Mouse (Mus musculus): ENCODE measurements around the gene Stxbp6. TPM values are rescaled to one million over a fixed set of nuclear protein-coding genes. Genes with fewer than 3 reads are reported as not detected.

The Stxbp6 gene
- polyA plus RNA-seq, 1 experiment from 2014 or later: 7.1 TPM

DNA sequence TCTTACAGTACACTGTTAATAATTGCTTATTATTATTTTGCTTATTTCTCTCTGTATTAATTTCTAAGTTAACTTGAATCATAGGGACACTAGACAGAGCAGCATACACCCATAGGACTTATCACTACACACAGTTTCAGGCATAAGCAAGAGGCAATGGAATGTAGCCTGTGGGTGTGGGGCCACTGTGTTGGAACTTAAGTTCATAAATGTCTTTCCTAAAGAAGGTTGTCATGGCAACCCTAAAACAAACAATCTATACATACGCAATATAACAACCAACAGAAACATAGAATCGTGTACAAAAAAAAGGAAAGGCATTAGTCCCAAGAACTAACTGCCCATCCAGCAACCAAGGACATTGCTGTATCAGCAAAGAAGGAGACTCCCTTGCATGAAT lies 67.9 kb downstream of the Stxbp6 start:
- no peaks in the 10 kb centered on the region for H3K27me3 ChIP-seq (ENCODE audit: insufficient read depth, low read length)
- H3K27ac ChIP-seq (ENCODE audit: low read depth): no peak overlapping the region
- H3K4me3 ChIP-seq (ENCODE audit: low read depth, low read length): no peak overlapping the region
- H3K36me3 ChIP-seq (replicated peaks; ENCODE audit: insufficient read depth, low read length): no peaks in the 10 kb centered on the region
- DNase-seq (no peak), ATAC-seq (peak; percentile 49)
- H3K4me2 ChIP-seq (ENCODE audit: low read depth, low read length): no peak overlapping the region
- no peaks in the 10 kb centered on the region for H3K4me1 ChIP-seq (ENCODE audit: insufficient read depth)
- no peaks in the 10 kb centered on the region for H3K9me3 ChIP-seq (ENCODE audit: low read length)
- TF ChIP-seq CTCF (IDR thresholded peaks at IDR 0.05; ENCODE audit: low read depth) (no peak), EP300 (IDR thresholded peaks at IDR 0.05; ENCODE audit: low read depth) (no peak)
- H3K9ac ChIP-seq (replicated peaks): no peak overlapping the region
- WGBS (ENCODE audit: insufficient replicate concordance): 62% methylated on average over 2 of the region's 2 CpGs

GRCm38 (mm10) chr12:45006049-45006448 lies 68.5 kb downstream of the Stxbp6 start:
- Histone ChIP-seq H3K4me1 (ENCODE audit: insufficient read depth) (no peaks in the 10 kb centered on the region), H3K4me2 (ENCODE audit: low read depth, low read length) (no peak overlapping the region), H3K4me3 (ENCODE audit: low read depth, low read length) (no peak overlapping the region), H3K27ac (ENCODE audit: low read depth) (no peak overlapping the region), H3K9ac (replicated peaks) (no peak overlapping the region), H3K9me3 (ENCODE audit: low read length) (no peaks in the 10 kb centered on the region), H3K36me3 (replicated peaks; ENCODE audit: insufficient read depth, low read length) (no peaks in the 10 kb centered on the region), H3K27me3 (ENCODE audit: insufficient read depth, low read length) (no peaks in the 10 kb centered on the region)
- WGBS (ENCODE audit: insufficient replicate concordance): 74% methylated on average over 4 of the region's 4 CpGs
- TF ChIP-seq EP300 (IDR thresholded peaks at IDR 0.05; ENCODE audit: low read depth) (no peak), CTCF (IDR thresholded peaks at IDR 0.05; ENCODE audit: low read depth) (no peak)
- ATAC-seq (no peak), DNase-seq (no peak)

- Histone ChIP-seq H3K4me3 (ENCODE audit: low read depth, low read length) (no peak overlapping the region), H3K27ac (ENCODE audit: low read depth) (no peak overlapping the region), H3K36me3 (replicated peaks; ENCODE audit: insufficient read depth, low read length) (no peaks in the 10 kb centered on the region), H3K27me3 (ENCODE audit: insufficient read depth, low read length) (no peaks in the 10 kb centered on the region), H3K9ac (replicated peaks) (no peak overlapping the region), H3K9me3 (ENCODE audit: low read length) (no peaks in the 10 kb centered on the region), H3K4me1 (ENCODE audit: insufficient read depth) (peaks cover 4% of the 10 kb centered on the region; the same call in 1 of the 2 replicates), H3K4me2 (ENCODE audit: low read depth, low read length) (no peak overlapping the region)
- 66% methylated on average over 1 of the region's 1 CpGs for WGBS (ENCODE audit: insufficient replicate concordance)
- no peak for TF ChIP-seq EP300 (IDR thresholded peaks at IDR 0.05; ENCODE audit: low read depth)
- TF ChIP-seq CTCF (IDR thresholded peaks at IDR 0.05; ENCODE audit: low read depth): no peak
- ATAC-seq (no peak), DNase-seq (no peak)
Observed at GRCm38 (mm10) chr12:45001996-45002395, 72.5 kb downstream of the Stxbp6 start.

DNA sequence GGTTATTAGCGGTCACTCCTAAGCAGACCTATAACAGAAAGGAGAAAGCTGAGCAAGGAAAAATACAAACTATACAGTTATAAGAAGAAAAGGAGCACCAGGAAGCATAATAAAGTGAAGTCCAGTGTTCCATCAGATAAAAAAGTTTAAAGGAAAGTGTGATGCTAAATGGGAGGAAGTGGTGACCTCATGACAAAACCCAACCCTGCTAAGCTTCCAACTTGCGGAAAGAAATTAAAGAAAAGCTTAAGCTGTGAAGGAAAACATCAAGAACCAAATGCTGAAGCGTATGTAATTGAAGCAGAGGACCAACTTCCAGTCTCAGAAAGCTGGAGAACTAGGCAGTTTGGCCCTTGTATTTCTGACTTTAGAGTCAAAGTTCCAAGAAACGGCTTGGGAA lies 77.1 kb downstream of the Stxbp6 start:
- Histone ChIP-seq H3K9ac (replicated peaks) (no peak overlapping the region), H3K36me3 (replicated peaks; ENCODE audit: insufficient read depth, low read length) (no peaks in the 10 kb centered on the region), H3K4me3 (ENCODE audit: low read depth, low read length) (no peak overlapping the region), H3K27me3 (ENCODE audit: insufficient read depth, low read length) (no peaks in the 10 kb centered on the region), H3K27ac (ENCODE audit: low read depth) (peak overlapping the region; percentile 5; the same call in 1 of the 2 replicates), H3K4me2 (ENCODE audit: low read depth, low read length) (no peak overlapping the region), H3K9me3 (ENCODE audit: low read length) (no peaks in the 10 kb centered on the region), H3K4me1 (ENCODE audit: insufficient read depth) (peaks cover 4% of the 10 kb centered on the region; the same call in 1 of the 2 replicates)
- TF ChIP-seq CTCF (IDR thresholded peaks at IDR 0.05; ENCODE audit: low read depth) (no peak), EP300 (IDR thresholded peaks at IDR 0.05; ENCODE audit: low read depth) (no peak)
- ATAC-seq: no peak
- DNase-seq: no peak
- WGBS (ENCODE audit: insufficient replicate concordance): 55% methylated on average over 4 of the region's 4 CpGs

GRCm38 (mm10) chr12:44996897-44997296 lies 77.6 kb downstream of the Stxbp6 start:
- Histone ChIP-seq H3K27me3 (ENCODE audit: insufficient read depth, low read length) (no peaks in the 10 kb centered on the region), H3K27ac (ENCODE audit: low read depth) (peak overlapping the region; percentile 5; the same call in 1 of the 2 replicates), H3K4me2 (ENCODE audit: low read depth, low read length) (no peak overlapping the region), H3K9ac (replicated peaks) (no peak overlapping the region), H3K36me3 (replicated peaks; ENCODE audit: insufficient read depth, low read length) (no peaks in the 10 kb centered on the region), H3K4me1 (ENCODE audit: insufficient read depth) (peaks cover 4% of the 10 kb centered on the region; the same call in 1 of the 2 replicates), H3K9me3 (ENCODE audit: low read length) (no peaks in the 10 kb centered on the region), H3K4me3 (ENCODE audit: low read depth, low read length) (no peak overlapping the region)
- peak; percentile 76 for ATAC-seq
- 62% methylated on average over 3 of the region's 3 CpGs for WGBS (ENCODE audit: insufficient replicate concordance)
- no peak for TF ChIP-seq EP300 (IDR thresholded peaks at IDR 0.05; ENCODE audit: low read depth)
- no peak for TF ChIP-seq CTCF (IDR thresholded peaks at IDR 0.05; ENCODE audit: low read depth)
- DNase-seq: peak; percentile 52

DNA sequence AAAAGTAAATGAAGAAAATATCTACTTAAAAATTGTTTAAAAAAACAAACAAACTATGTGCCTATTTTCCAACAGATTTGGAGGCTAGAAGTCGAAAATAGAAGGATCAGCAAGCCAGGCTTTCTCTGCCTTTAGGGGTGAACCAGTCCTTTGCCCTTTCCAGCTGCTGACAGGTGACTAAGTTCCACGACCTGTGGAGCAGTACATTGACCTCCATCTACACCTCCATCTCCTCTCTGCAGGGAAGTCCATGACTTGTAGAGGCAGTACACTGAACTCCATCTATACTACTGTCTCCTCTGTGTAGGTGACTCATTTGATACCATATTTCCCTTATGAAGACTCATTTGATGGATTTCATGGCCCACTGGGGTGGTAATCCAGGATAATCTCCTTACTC lies 78.2 kb downstream of the Stxbp6 start:
- no peak for DNase-seq
- Histone ChIP-seq H3K27ac (ENCODE audit: low read depth) (peak overlapping the region; percentile 44; the same call in 1 of the 2 replicates), H3K4me2 (ENCODE audit: low read depth, low read length) (no peak overlapping the region), H3K27me3 (ENCODE audit: insufficient read depth, low read length) (no peaks in the 10 kb centered on the region), H3K36me3 (replicated peaks; ENCODE audit: insufficient read depth, low read length) (no peaks in the 10 kb centered on the region), H3K9ac (replicated peaks) (no peak overlapping the region), H3K9me3 (ENCODE audit: low read length) (no peaks in the 10 kb centered on the region), H3K4me3 (ENCODE audit: low read depth, low read length) (no peak overlapping the region), H3K4me1 (ENCODE audit: insufficient read depth) (peaks cover 4% of the 10 kb centered on the region; the same call in 1 of the 2 replicates)
- TF ChIP-seq CTCF (IDR thresholded peaks at IDR 0.05; ENCODE audit: low read depth) (no peak), EP300 (IDR thresholded peaks at IDR 0.05; ENCODE audit: low read depth) (no peak)
- WGBS (ENCODE audit: insufficient replicate concordance): 50% methylated on average over 2 of the region's 2 CpGs
- peak; percentile 63 for ATAC-seq

GRCm38 (mm10) chr12:44993391-44993790 lies 81.1 kb downstream of the Stxbp6 start:
- ATAC-seq: peak; percentile 76
- no peaks in the 10 kb centered on the region for H3K27me3 ChIP-seq (ENCODE audit: insufficient read depth, low read length)
- no peak overlapping the region for H3K27ac ChIP-seq (ENCODE audit: low read depth)
- H3K9me3 ChIP-seq (ENCODE audit: low read length): no peaks in the 10 kb centered on the region
- H3K36me3 ChIP-seq (replicated peaks; ENCODE audit: insufficient read depth, low read length): no peaks in the 10 kb centered on the region
- H3K9ac ChIP-seq (replicated peaks): no peak overlapping the region
- TF ChIP-seq EP300 (IDR thresholded peaks at IDR 0.05; ENCODE audit: low read depth) (no peak), CTCF (IDR thresholded peaks at IDR 0.05; ENCODE audit: low read depth) (no peak)
- H3K4me3 ChIP-seq (ENCODE audit: low read depth, low read length): no peak overlapping the region
- H3K4me2 ChIP-seq (ENCODE audit: low read depth, low read length): no peak overlapping the region
- WGBS (ENCODE audit: insufficient replicate concordance): 56% methylated on average over 3 of the region's 3 CpGs
- peaks cover 4% of the 10 kb centered on the region; the same call in 1 of the 2 replicates for H3K4me1 ChIP-seq (ENCODE audit: insufficient read depth)
- DNase-seq: no peak

Measured in liver, postnatal 0 days (tissue).